Mouse (Mus musculus): ENCODE data around the gene Selenom. TPM values are rescaled to one million over a fixed set of nuclear protein-coding genes. Genes with fewer than 3 reads are reported as not detected.

Selenom gene
- 102 and 110 TPM in 2 replicates for polyA plus RNA-seq (2016; fragmentation: Nextera tagmentation; extraction: Ambion mirVana)

DNA sequence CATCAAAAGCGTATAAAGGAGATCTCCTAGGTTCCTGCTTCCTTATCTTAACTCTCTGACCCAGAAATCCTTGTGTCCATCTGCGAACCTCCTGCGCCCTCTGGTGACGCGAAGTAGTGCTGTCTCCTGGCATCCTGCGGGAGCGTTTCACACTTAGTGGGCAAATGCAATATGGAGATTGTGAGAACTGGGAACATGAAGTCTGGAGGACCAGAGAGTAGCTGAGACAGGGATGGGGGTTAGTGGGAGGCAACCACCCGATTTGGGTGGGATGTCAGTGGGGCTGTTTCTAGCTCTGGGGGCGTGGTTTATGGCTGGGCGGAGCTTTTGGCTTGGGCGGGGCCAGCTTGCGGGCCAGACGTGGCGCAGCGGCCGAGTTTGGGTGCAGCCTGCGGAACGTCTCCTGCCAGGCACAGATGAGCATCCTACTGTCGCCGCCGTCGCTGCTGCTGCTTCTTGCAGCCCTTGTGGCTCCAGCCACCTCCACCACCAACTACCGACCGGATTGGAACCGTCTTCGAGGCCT is at the start of gene Selenom:
Selenom (plus strand) TSS at position 156 of the 526 bp plus-strand sequence.
- WGBS, result under 1% methylated on average over 26 of the region's 26 CpGs

DNA sequence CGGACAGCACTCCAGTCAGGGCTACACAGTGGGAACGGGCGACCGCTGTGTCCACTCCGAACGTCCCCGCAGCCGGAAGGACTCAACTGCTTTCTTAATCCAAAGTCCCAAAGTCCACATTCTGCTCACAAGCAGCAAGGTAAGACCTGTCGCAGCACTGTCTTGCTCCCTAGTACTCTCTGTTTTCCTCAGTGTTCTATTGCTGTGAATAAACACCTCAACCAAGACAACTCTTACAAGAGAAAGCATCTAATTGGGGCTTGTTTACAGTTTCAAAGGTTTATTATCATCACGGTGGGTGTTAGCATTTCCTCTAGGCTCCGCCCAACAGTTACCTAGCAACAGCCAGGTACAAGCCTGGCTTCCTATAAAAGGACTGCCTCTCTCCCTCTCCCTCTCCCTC is 43.0 kb upstream of the Selenom start:
- WGBS, result 29% methylated on average over 11 of the region's 11 CpGs
- Histone ChIP-seq H3K4me3 (no peak overlapping the region), H3K27me3 (no peaks in the 10 kb centered on the region), H3K4me1 (no peaks in the 10 kb centered on the region), H3K9ac (no peak overlapping the region), H3K27ac (no peak overlapping the region), H3K4me2 (replicated peaks) (no peak overlapping the region), H3K36me3 (no peaks in the 10 kb centered on the region), H3K9me3 (no peaks in the 10 kb centered on the region)
- no peak for ATAC-seq (ENCODE audit: insufficient number of reproducible peaks, insufficient read depth, low FRiP score, low TSS enrichment)

More for the DNA sequence above, at the start of gene Selenom:
- Histone ChIP-seq H3K4me1 (peaks cover 19% of the 10 kb centered on the region), H3K27ac (no peak within 1 kb of the TSS; the same call in 1 of the 2 replicates), H3K9me3 (no peaks in the 10 kb centered on the region), H3K9ac (peak within 1 kb of the TSS; percentile 57), H3K4me2 (replicated peaks) (peak within 1 kb of the TSS; percentile 71), H3K4me3 (peak within 1 kb of the TSS; percentile 53), H3K36me3 (peaks cover 6% of the 10 kb centered on the region; the same call in 1 of the 2 replicates), H3K27me3 (peaks cover 24% of the 10 kb centered on the region)
- ATAC-seq (ENCODE audit: insufficient number of reproducible peaks, insufficient read depth, low FRiP score, low TSS enrichment), result peak; percentile 35

GRCm38 (mm10) chr11:3472484-3472883 is 42.0 kb upstream of the Selenom start:
- no peaks in the 10 kb centered on the region for H3K36me3 ChIP-seq
- H3K9ac ChIP-seq, result no peak overlapping the region
- no peak overlapping the region for H3K4me2 ChIP-seq (replicated peaks)
- H3K9me3 ChIP-seq, result no peaks in the 10 kb centered on the region
- H3K4me1 ChIP-seq, result no peaks in the 10 kb centered on the region
- no peaks in the 10 kb centered on the region for H3K27me3 ChIP-seq
- H3K27ac ChIP-seq, result no peak overlapping the region
- no peak overlapping the region for H3K4me3 ChIP-seq
- WGBS, result 33% methylated on average over 1 of the region's 1 CpGs
- ATAC-seq (ENCODE audit: insufficient number of reproducible peaks, insufficient read depth, low FRiP score, low TSS enrichment), result no peak

GRCm38 (mm10) chr11:3474480-3475115 is 39.9 kb upstream of the Selenom start:
- 83% methylated on average over 7 of the region's 7 CpGs for WGBS
- ATAC-seq (ENCODE audit: insufficient number of reproducible peaks, insufficient read depth, low FRiP score, low TSS enrichment), result no peak

DNA sequence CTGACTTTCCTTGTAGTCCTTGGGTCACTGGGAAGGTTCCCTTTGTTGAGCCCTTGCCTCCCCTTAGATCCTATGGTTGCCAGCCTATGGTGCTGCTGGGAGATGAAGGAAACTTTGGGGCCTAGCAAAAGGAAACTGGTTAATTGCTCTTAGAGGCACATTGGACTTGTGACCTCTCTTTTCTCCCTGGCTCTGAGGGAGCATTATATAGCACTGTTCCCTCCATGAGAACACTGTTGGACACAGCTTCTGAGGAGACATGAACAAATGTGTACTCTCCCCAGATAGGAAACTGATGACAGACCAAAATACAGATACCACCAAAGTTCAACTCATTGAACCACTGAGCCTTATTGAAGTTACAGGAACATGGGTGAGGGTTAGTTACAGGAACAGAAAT is 39.0 kb upstream of the Selenom start:
- no peak for ATAC-seq (ENCODE audit: insufficient number of reproducible peaks, insufficient read depth, low FRiP score, low TSS enrichment)
- H3K27ac ChIP-seq, result no peak overlapping the region
- H3K4me2 ChIP-seq (replicated peaks), result no peak overlapping the region
- H3K36me3 ChIP-seq, result no peaks in the 10 kb centered on the region
- H3K9ac ChIP-seq, result no peak overlapping the region
- no peaks in the 10 kb centered on the region for H3K27me3 ChIP-seq
- H3K4me3 ChIP-seq, result no peak overlapping the region
- no peaks in the 10 kb centered on the region for H3K9me3 ChIP-seq
- no peaks in the 10 kb centered on the region for H3K4me1 ChIP-seq

More at GRCm38 (mm10) chr11:3474480-3475115, 39.9 kb upstream of the Selenom start:
- Histone ChIP-seq H3K27ac (no peak overlapping the region), H3K4me2 (replicated peaks) (no peak overlapping the region), H3K4me3 (no peak overlapping the region), H3K27me3 (no peaks in the 10 kb centered on the region), H3K36me3 (no peaks in the 10 kb centered on the region), H3K9ac (no peak overlapping the region), H3K9me3 (no peaks in the 10 kb centered on the region), H3K4me1 (no peaks in the 10 kb centered on the region)

GRCm38 (mm10) chr11:3483980-3484642 is 30.4 kb upstream of the Selenom start:
- 66% methylated on average over 11 of the region's 11 CpGs for WGBS
- H3K9ac ChIP-seq, result no peak overlapping the region

GRCm38 (mm10) chr11:3486349-3486748 is 28.1 kb upstream of the Selenom start:
- WGBS, result 77% methylated on average over 7 of the region's 7 CpGs
- Histone ChIP-seq H3K4me2 (replicated peaks) (no peak overlapping the region), H3K36me3 (no peaks in the 10 kb centered on the region)

More at GRCm38 (mm10) chr11:3483980-3484642, 30.4 kb upstream of the Selenom start:
- Histone ChIP-seq H3K27me3 (no peaks in the 10 kb centered on the region), H3K36me3 (no peaks in the 10 kb centered on the region), H3K4me3 (no peak overlapping the region), H3K4me1 (0 out of 2 replicates have a peak, but pooled peaks cover 6% of the 10 kb centered on the region), H3K4me2 (replicated peaks) (no peak overlapping the region), H3K27ac (no peak overlapping the region), H3K9me3 (no peaks in the 10 kb centered on the region)
- ATAC-seq (ENCODE audit: insufficient number of reproducible peaks, insufficient read depth, low FRiP score, low TSS enrichment), result no peak

GRCm38 (mm10) chr11:3487952-3488570 is 26.4 kb upstream of the Selenom start, which contains the start of gene Pla2g3:
Pla2g3 (plus strand) TSS chr11:3488284.
- ATAC-seq (ENCODE audit: insufficient number of reproducible peaks, insufficient read depth, low FRiP score, low TSS enrichment), result 0 out of 2 replicates have a peak, but pooled peaks have one; percentile 37
- Histone ChIP-seq H3K4me2 (replicated peaks) (no peak within 1 kb of the TSS), H3K36me3 (no peaks in the 10 kb centered on the region), H3K4me3 (no peak within 1 kb of the TSS), H3K27me3 (no peaks in the 10 kb centered on the region), H3K9ac (no peak within 1 kb of the TSS), H3K27ac (no peak within 1 kb of the TSS), H3K4me1 (0 out of 2 replicates have a peak, but pooled peaks cover 6% of the 10 kb centered on the region), H3K9me3 (no peaks in the 10 kb centered on the region)
- WGBS, result 24% methylated on average over 11 of the region's 11 CpGs

More at GRCm38 (mm10) chr11:3486349-3486748, 28.1 kb upstream of the Selenom start:
- Histone ChIP-seq H3K9ac (no peak overlapping the region), H3K4me1 (0 out of 2 replicates have a peak, but pooled peaks cover 6% of the 10 kb centered on the region), H3K9me3 (no peaks in the 10 kb centered on the region), H3K27me3 (no peaks in the 10 kb centered on the region), H3K4me3 (no peak overlapping the region), H3K27ac (no peak overlapping the region)
- ATAC-seq (ENCODE audit: insufficient number of reproducible peaks, insufficient read depth, low FRiP score, low TSS enrichment), result no peak

GRCm38 (mm10) chr11:3489036-3489435 is 25.4 kb upstream of the Selenom start:
- Histone ChIP-seq H3K36me3 (no peaks in the 10 kb centered on the region), H3K4me3 (no peak overlapping the region), H3K9me3 (no peaks in the 10 kb centered on the region), H3K4me1 (0 out of 2 replicates have a peak, but pooled peaks cover 6% of the 10 kb centered on the region), H3K27me3 (no peaks in the 10 kb centered on the region), H3K9ac (no peak overlapping the region), H3K27ac (no peak overlapping the region), H3K4me2 (replicated peaks) (no peak overlapping the region)
- 80% methylated on average over 5 of the region's 5 CpGs for WGBS
- ATAC-seq (ENCODE audit: insufficient number of reproducible peaks, insufficient read depth, low FRiP score, low TSS enrichment), result no peak

- H3K4me2 ChIP-seq (replicated peaks), result no peak overlapping the region
- no peak overlapping the region for H3K4me3 ChIP-seq
- no peaks in the 10 kb centered on the region for H3K27me3 ChIP-seq
- 0 out of 2 replicates have a peak, but pooled peaks cover 4% of the 10 kb centered on the region for H3K4me1 ChIP-seq
- no peak overlapping the region for H3K9ac ChIP-seq
- 72% methylated on average over 4 of the region's 4 CpGs for WGBS
- H3K9me3 ChIP-seq, result no peaks in the 10 kb centered on the region
- ATAC-seq (ENCODE audit: insufficient number of reproducible peaks, insufficient read depth, low FRiP score, low TSS enrichment), result no peak
- H3K36me3 ChIP-seq, result no peaks in the 10 kb centered on the region
- no peak overlapping the region for H3K27ac ChIP-seq
Measured at GRCm38 (mm10) chr11:3492748-3493147, 21.7 kb upstream of the Selenom start.

GRCm38 (mm10) chr11:3494857-3495256 is 19.6 kb upstream of the Selenom start:
- no peak overlapping the region for H3K27ac ChIP-seq
- no peaks in the 10 kb centered on the region for H3K9me3 ChIP-seq
- no peak overlapping the region; the same call in 1 of the 2 replicates for H3K9ac ChIP-seq
- H3K4me2 ChIP-seq (replicated peaks), result no peak overlapping the region
- no peak overlapping the region for H3K4me3 ChIP-seq
- no peaks in the 10 kb centered on the region for H3K4me1 ChIP-seq
- WGBS, result 81% methylated on average over 17 of the region's 17 CpGs
- ATAC-seq (ENCODE audit: insufficient number of reproducible peaks, insufficient read depth, low FRiP score, low TSS enrichment), result peak; percentile 32; the same call in 1 of the 2 replicates
- H3K27me3 ChIP-seq, result no peaks in the 10 kb centered on the region
- H3K36me3 ChIP-seq, result no peaks in the 10 kb centered on the region
